Mouse (Mus musculus) CH12F3 (cell line): ENCODE results near the gene Gfi1b.

Source experiments
- in situ Hi-C: fragments of 300-500 bp; cut with MboI; formaldehyde crosslinking; loops from 2 replicates; pipeline ENCODE4 v1.14.3; 2020; ENCODE audit warnings: low sequenced_read_pairs

Gene Gfi1b

GRCm38 (mm10) chr2:28601720-28602590 lies 19.8 kb downstream of the Gfi1b start:
- in situ Hi-C loops, result no loop called here

DNA sequence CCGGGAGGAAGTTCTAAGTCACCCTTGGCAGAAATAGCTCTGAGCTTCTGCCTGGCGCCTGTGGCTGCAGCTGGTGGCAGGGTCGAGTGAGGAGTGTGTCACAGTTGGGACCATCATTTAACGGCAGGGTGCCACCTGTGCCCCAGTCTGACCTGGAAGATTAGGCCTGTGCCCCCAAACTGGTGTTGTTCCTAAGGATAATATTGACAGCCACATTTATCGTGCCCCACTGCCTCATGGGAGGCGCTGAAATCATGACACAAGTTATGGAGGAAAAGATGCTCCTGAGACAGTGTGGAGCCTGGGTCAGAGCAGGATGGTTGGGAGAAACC lies 22.2 kb downstream of the Gfi1b start:
- in situ Hi-C loops, result no loop called here

- in situ Hi-C loops, result no loop called here
Observed at GRCm38 (mm10) chr2:28598692-28599568, 22.9 kb downstream of the Gfi1b start.

- in situ Hi-C loops, result no loop called here
Observed at GRCm38 (mm10) chr2:28597733-28598547, 23.8 kb downstream of the Gfi1b start.

DNA sequence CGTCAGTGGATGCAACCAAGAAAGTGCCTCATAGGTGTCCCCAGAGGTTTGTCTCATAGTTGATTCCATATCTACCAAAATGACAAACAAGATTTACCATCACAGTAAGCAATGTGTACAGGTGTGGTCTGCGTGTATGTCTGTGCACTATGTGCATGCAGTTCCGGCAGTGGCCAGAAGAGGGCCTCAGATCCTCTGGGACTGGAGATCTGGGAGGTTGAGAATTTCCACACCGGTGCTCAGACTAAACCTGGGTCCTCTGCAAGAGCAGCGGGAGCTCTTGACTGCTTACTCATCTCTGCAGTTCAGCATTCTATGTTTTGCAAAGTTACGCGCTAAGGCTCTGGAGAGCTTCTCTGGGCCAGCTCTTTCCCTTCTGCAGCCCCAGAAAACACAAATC lies 24.8 kb downstream of the Gfi1b start:
- in situ Hi-C loops, result no loop called here

GRCm38 (mm10) chr2:28596021-28596420 lies 25.8 kb downstream of the Gfi1b start:
- in situ Hi-C loops, result no loop called here

GRCm38 (mm10) chr2:28592809-28593208 lies 29.0 kb downstream of the Gfi1b start:
- in situ Hi-C loops, result no loop called here

- in situ Hi-C loops, result no loop called here
Observed at GRCm38 (mm10) chr2:28591479-28591878, 30.3 kb downstream of the Gfi1b start.

DNA sequence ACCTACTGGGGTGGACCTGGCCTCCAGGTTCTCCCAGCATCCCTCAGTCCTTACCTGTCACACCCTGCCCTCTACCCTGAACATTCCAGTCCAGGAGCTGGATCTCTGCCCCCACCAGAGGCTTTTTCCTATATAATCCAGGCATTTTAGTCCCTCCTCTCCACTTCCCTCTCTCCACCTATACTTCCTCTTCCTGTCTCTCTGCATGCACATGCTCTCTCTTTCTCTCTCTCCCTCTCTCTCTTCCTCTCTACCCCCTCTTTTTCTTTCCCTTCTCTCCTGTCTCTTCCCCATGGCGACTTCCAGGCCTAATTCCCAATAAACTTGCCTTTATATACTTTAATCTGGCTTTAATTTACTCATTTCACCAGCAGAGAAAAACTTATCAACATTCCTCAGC lies 33.2 kb downstream of the Gfi1b start:
- in situ Hi-C loops, result no loop called here

DNA sequence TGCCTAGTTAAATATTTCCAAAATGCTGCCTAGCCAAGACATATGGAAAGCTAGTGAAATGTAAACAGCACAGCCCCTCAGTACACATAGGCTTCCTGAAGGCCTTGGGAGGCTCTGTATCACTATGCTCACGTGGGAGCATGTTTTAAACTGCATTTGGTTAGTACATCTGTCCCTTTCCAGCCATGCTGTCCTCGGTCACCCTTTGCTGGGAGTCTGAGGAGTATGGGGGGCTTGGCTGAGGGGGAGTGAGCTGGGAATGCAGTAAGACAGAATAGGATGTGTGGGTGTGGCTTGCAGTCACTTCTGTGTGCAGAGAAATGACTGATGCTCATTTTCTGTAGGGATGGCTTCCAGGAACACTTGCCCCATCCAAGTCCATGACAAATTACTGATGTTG lies 36.1 kb downstream of the Gfi1b start:
- in situ Hi-C loops, result no loop called here

- in situ Hi-C loops, result no loop called here
Observed at GRCm38 (mm10) chr2:28585043-28585571, 36.7 kb downstream of the Gfi1b start.

- in situ Hi-C loops, result no loop called here
Observed at GRCm38 (mm10) chr2:28583651-28584050, 38.1 kb downstream of the Gfi1b start, which contains the start of gene Gtf3c5. Gene Gtf3c5, minus strand, starts transcription at chr2:28583751.

DNA sequence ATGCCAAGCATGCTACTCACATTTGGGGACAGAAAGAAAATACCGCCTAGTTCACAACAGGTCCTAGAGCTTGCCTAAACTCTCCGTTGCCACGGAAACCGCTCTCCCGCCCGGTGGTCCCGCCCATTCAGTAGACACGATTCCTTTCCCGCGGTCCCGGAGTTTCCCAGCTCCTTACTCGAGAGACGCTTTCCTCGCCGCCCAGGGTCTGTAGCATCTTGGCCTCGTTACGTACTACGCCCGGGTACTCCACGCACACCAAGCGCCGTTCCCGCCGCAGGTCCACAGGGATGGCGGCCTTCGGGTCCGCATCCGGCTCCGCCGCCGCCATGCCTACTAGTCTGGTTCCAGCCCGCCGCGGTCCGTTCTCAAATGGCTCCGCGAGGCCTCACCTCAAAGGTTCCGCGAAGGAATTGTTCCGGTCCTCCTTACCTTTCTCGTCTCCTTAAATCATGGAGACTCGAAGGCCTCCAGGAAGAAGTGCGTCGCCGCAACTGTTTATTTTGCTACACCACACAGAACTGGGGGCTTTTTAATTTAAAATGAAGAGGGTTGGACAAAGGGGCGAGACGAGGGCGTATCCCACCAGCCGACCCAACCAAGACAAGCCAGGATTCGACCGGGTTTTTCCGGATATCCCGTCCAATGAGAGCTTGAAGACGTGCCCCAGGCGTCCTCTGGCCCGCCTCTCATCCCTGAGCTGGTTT lies 39.0 kb downstream of the Gfi1b start:
- in situ Hi-C loops, result no loop called here

- in situ Hi-C loops, result no loop called here
Observed at GRCm38 (mm10) chr2:28578003-28578402, 43.8 kb downstream of the Gfi1b start.

DNA sequence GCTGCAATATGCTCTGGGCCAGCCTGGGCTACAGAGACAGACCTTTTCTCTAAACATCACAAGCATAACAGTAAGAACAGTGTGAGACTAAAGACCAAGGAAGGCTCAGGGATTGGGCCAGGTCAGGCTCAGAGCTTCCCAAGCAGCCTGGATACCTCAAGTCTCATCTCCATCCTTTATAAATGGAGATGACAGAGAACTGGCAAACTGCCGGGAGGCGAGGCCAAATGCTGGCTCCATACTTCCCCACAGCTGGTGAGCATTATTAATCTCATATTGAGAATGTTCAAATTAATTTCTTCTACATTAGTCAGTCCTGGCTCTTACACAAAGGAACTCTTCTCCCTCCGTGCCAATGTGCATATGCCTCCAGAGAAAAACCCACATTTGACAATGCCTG lies 45.0 kb downstream of the Gfi1b start:
- in situ Hi-C loops, result no loop called here

DNA sequence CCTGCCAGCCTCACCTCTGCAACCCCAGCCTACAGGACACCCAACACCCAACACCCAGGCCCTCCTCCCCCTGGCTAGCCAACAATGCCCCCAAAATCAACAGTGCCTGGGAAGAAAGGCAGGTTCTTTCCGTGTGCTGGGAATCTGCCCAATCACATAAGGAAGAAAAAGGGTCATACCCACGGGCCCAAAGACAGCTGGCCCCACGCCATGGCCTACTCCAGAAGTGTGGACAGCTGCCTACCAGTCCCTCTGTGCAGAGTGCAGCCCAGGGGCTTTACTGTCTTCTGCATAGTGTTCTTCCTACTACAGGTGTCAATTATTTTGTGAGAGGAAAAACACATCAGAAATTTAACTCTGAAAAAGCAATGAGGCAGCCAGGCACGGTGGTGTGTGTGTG lies 46.4 kb downstream of the Gfi1b start:
- in situ Hi-C loops, result no loop called here

DNA sequence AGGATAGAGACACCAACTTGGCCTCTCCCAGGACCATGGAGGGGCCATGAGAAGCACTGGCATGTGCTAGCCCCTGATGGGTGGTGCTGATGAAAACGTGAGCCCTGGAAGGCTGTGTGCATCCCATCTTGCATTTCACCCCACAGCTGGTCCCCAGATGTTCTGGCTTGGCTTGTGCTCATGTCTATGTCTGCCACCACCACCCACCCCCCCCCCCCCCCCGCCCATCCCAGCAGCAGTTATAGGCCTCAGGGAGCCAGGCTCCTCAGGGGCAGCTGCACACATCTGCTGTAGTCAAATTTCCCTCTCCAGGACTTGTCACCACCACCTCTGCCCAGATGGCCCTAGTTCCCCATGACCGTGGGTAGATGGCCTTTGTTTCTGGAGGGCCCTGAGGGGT lies 51.9 kb downstream of the Gfi1b start:
- in situ Hi-C loops, result no loop called here

GRCm38 (mm10) chr2:28566545-28566944 lies 55.2 kb downstream of the Gfi1b start:
- in situ Hi-C loops, result no loop called here

- in situ Hi-C loops, result no loop called here
Observed at GRCm38 (mm10) chr2:28564380-28564779, 57.4 kb downstream of the Gfi1b start.

- in situ Hi-C loops, result no loop called here
Observed at GRCm38 (mm10) chr2:28563830-28564229, 58.0 kb downstream of the Gfi1b start.
